Mouse (Mus musculus) liver, postnatal 0 days (tissue): ENCODE measurements around the gene Vps52. TPM values are rescaled to one million over a fixed set of nuclear protein-coding genes. Genes with fewer than 3 reads are reported as not detected.
A peak's percentile ranks its signal among the peaks of the same experiment; 100 is the strongest.

Experiments
- ATAC-seq: fragments of 200-750 bp; cut with Nextera tagmentation; 2 replicates; pipeline ENCODE4 v1.8.0; 2017; ENCODE audit warnings: mild to moderate bottlenecking, moderate library complexity
- DNase-seq: peaks from one replicate; pipeline ENCODE4 v3.0.0-alpha.2; 2016
- H3K27ac ChIP-seq: fragments of 300-500 bp; sonication (generic); 2 replicates; pipeline ENCODE4 v1.5.1; 2014; ENCODE audit warnings: antibody characterized with exemption, moderate library complexity, mild to moderate bottlenecking, low read depth
- H3K27me3 ChIP-seq: fragments of 300-500 bp; sonication (generic); 2 replicates; pipeline ENCODE4 v1.6.1; 2014; ENCODE audit warnings: low read length, control low read depth, mixed read lengths; ENCODE audit not compliant: insufficient read depth
- H3K36me3 ChIP-seq: fragments of 300-500 bp; sonication (generic); replicated peaks from 2 replicates; pipeline ENCODE4 v1.6.1; 2014; ENCODE audit warnings: mild to moderate bottlenecking, control low read depth, low read length, moderate library complexity, mixed read lengths; ENCODE audit not compliant: insufficient read depth
- H3K4me1 ChIP-seq: fragments of 300-500 bp; sonication (generic); 2 replicates; pipeline ENCODE4 v1.6.1; 2014; ENCODE audit warnings: antibody characterized with exemption, mild to moderate bottlenecking, control low read depth; ENCODE audit not compliant: insufficient read depth
- H3K4me2 ChIP-seq: fragments of 300-500 bp; sonication (generic); 2 replicates; pipeline ENCODE4 v1.6.1; 2014; ENCODE audit warnings: low read depth, mild to moderate bottlenecking, low read length, moderate library complexity, mixed read lengths
- H3K4me3 ChIP-seq: fragments of 300-500 bp; sonication (generic); 2 replicates; pipeline ENCODE4 v1.5.1; 2014; ENCODE audit warnings: low read depth, low read length
- H3K9ac ChIP-seq: fragments of 300-500 bp; sonication (generic); replicated peaks from 2 replicates; pipeline ENCODE4 v1.6.1; 2014; ENCODE audit warnings: mild to moderate bottlenecking, moderate library complexity
- H3K9me3 ChIP-seq: fragments of 300-500 bp; sonication (generic); 2 replicates; pipeline ENCODE4 v1.6.1; 2016; ENCODE audit warnings: mild to moderate bottlenecking, control low read depth, low read length, mixed read lengths
- CTCF ChIP-seq: sonication (generic); IDR thresholded peaks from 2 replicates; pipeline ENCODE4 v1.5.1; 2016; ENCODE audit warnings: antibody characterized with exemption, low read depth
- EP300 ChIP-seq: IDR thresholded peaks from 2 replicates; pipeline ENCODE4 v1.6.1; 2016; ENCODE audit warnings: antibody characterized with exemption, low read depth, mild to moderate bottlenecking
- WGBS: fragments of 180-500 bp; shearing (Covaris S2); extraction: QIAGEN DNeasy Blood & Tissue Kit; methylation state at CpG from one replicate; pipeline ENCODE4 v1.1.7; 2014; ENCODE audit not compliant: insufficient replicate concordance; 5-methylcytosine and 5-hydroxymethylcytosine counted together
- polyA plus RNA-seq: library from polyadenylated mRNA; unstranded; fragments of >200 nt; fragmentation: Nextera tagmentation; extraction: Ambion mirVana; gene quantifications from 2 replicates; pipeline ENCODE4 v1.2.1, GENCODE M21; 2015

Vps52 gene
- polyA plus RNA-seq, 1 experiment from 2014 or later = 13.4 TPM

GRCm38 (mm10) chr17:33920282-33921097 is 35.1 kb upstream of the Vps52 start:
- peak overlapping the region; percentile 80 for H3K9ac ChIP-seq
- under 1% methylated on average over 36 of the region's 36 CpGs for WGBS
- H3K27ac ChIP-seq = peak overlapping the region; percentile 94
- ATAC-seq (peak; percentile 20; the same call in 1 of the 2 replicates), DNase-seq (peak; percentile 91)
- H3K4me2 ChIP-seq = peak overlapping the region; percentile 83
- no peaks in the 10 kb centered on the region for H3K9me3 ChIP-seq
- H3K36me3 ChIP-seq = peaks cover 31% of the 10 kb centered on the region
- H3K4me1 ChIP-seq = peaks cover 22% of the 10 kb centered on the region
- TF ChIP-seq EP300 (no peak), CTCF (peak; percentile 97)
- H3K27me3 ChIP-seq = no peaks in the 10 kb centered on the region
- H3K4me3 ChIP-seq = peak overlapping the region; percentile 84

DNA sequence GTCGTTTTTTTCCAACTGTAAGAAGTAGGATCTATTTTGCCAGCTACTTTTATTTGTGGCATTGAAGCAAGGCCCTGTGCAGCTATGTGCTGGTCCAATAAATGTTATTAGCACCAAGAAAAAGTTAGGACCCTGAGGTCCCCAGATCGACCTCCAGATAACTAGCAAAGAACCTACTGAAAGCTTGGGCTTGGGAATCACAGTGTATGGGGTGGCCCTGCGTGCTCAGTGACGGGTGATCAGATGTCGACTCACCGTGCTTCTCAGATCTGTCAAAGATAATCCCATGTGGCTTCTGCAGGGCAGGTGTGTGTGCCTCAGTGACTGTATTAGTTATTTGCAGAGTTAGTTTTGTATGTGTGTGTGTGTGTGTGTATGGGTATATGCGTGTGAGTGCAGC is 34.3 kb upstream of the Vps52 start:
- DNase-seq (no peak), ATAC-seq (no peak)
- H3K27me3 ChIP-seq = no peaks in the 10 kb centered on the region
- no peaks in the 10 kb centered on the region for H3K9me3 ChIP-seq
- H3K4me1 ChIP-seq = peaks cover 20% of the 10 kb centered on the region
- H3K4me2 ChIP-seq = peak overlapping the region; percentile 83
- 79% methylated on average over 7 of the region's 7 CpGs for WGBS
- no peak overlapping the region for H3K9ac ChIP-seq
- H3K27ac ChIP-seq = no peak overlapping the region
- TF ChIP-seq EP300 (no peak), CTCF (no peak)
- no peak overlapping the region for H3K4me3 ChIP-seq
- peaks cover 39% of the 10 kb centered on the region for H3K36me3 ChIP-seq

- DNase-seq (peak; percentile 67), ATAC-seq (no peak)
- no peak overlapping the region for H3K4me3 ChIP-seq
- H3K4me1 ChIP-seq = peaks cover 3% of the 10 kb centered on the region; the same call in 1 of the 2 replicates
- H3K36me3 ChIP-seq = peaks cover 42% of the 10 kb centered on the region
- H3K27me3 ChIP-seq = no peaks in the 10 kb centered on the region
- H3K4me2 ChIP-seq = no peak overlapping the region
- 76% methylated on average over 10 of the region's 10 CpGs for WGBS
- TF ChIP-seq EP300 = no peak
- peak; percentile 80 for TF ChIP-seq CTCF
- H3K27ac ChIP-seq = no peak overlapping the region
- H3K9ac ChIP-seq = no peak overlapping the region
- H3K9me3 ChIP-seq = no peaks in the 10 kb centered on the region
Measured at GRCm38 (mm10) chr17:33924577-33925283, 30.9 kb upstream of the Vps52 start.

GRCm38 (mm10) chr17:33925406-33926116 is 30.1 kb upstream of the Vps52 start:
- no peak for ATAC-seq
- Histone ChIP-seq H3K27me3 (no peaks in the 10 kb centered on the region), H3K27ac (no peak overlapping the region)

GRCm38 (mm10) chr17:33926207-33926932 is 29.2 kb upstream of the Vps52 start:
- peaks cover 41% of the 10 kb centered on the region for H3K36me3 ChIP-seq
- no peak overlapping the region for H3K27ac ChIP-seq
- no peak overlapping the region for H3K9ac ChIP-seq
- H3K4me1 ChIP-seq = peaks cover 8% of the 10 kb centered on the region
- ATAC-seq (no peak), DNase-seq (peak; percentile 53)
- H3K27me3 ChIP-seq = no peaks in the 10 kb centered on the region
- no peaks in the 10 kb centered on the region for H3K9me3 ChIP-seq
- 82% methylated on average over 17 of the region's 17 CpGs for WGBS
- no peak for TF ChIP-seq EP300
- peak; percentile 64 for TF ChIP-seq CTCF
- H3K4me3 ChIP-seq = no peak overlapping the region
- H3K4me2 ChIP-seq = no peak overlapping the region

More at GRCm38 (mm10) chr17:33925406-33926116, 30.1 kb upstream of the Vps52 start:
- TF ChIP-seq CTCF = peak; percentile 44
- no peak for TF ChIP-seq EP300
- DNase-seq = no peak
- 85% methylated on average over 21 of the region's 21 CpGs for WGBS
- no peak overlapping the region for H3K9ac ChIP-seq
- no peak overlapping the region for H3K4me3 ChIP-seq
- peaks cover 8% of the 10 kb centered on the region for H3K4me1 ChIP-seq
- no peak overlapping the region for H3K4me2 ChIP-seq
- peaks cover 42% of the 10 kb centered on the region for H3K36me3 ChIP-seq
- H3K9me3 ChIP-seq = no peaks in the 10 kb centered on the region
